Mouse (Mus musculus) 416B (cell line): Measurements from ENCODE around the gene Rgl1.
A peak's percentile ranks its signal among the peaks of the same experiment; 100 is the strongest.
"Not testable (repeated sequence)": the region's sequence is repeated elsewhere in the genome, so short reads cannot be mapped to it uniquely, and the experiment has no call there.

Experiments used
- DNase-seq: peaks from one replicate; pipeline ENCODE4 v3.0.0; 2011; ENCODE audit warnings: low read depth

Gene Rgl1

DNA sequence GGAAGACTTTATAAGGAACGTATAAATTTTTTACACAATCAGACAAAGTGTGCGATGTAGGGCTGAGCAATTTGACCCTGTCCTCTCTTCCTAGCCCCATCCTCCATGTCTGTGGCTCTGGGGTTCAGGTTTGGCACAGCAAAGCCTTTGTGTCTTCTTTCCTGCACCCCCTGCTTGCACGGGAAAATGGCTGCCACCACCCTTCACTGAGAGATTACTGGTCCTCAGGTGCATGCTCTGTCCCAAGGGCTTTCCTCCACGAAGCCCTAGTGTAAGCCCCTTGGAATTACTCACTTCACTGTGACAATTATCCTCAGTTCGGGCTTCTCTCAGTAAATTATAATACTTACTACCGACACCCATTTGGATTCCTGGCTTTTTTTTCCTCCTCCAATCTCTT lies 109.5 kb downstream of the Rgl1 start:
- no peak for DNase-seq

DNA sequence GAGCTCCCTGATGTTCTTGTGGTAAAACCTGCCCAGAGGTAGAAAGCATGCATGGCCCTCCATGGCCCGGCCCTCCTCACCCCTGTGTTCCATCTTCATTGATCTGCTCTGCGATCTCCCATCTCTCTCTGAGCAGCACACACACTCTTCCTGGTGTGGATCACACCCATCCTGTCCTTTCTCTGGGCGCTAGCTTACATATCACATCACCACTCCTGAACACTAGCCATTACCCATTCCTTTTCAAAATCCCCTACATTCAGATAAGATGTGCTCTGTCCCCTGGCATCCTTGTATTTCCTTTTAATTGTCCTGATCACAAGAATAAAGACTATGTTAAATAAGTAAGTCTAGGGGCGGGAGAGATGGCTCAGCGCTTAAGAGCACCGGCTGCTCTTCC lies 111.3 kb downstream of the Rgl1 start:
- DNase-seq: no peak

DNA sequence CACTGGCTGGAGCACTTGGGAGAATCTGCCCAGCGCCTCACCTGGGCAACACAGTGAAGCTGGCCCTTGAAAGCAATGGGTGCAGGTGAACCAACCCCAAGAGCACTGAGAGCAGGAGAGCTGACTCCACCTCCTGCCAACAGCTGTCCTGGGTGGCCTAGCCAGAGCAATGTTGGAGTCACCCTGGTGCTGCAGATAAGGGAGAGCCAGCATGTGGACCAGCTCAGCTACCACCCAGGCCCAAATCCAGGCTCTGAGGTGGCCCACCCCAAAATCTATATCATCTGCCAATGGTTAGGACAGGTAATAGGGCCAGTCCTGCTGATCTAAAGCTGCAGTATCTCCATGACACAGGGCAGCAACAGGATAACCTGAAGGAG lies 114.7 kb downstream of the Rgl1 start:
- no peak for DNase-seq

DNA sequence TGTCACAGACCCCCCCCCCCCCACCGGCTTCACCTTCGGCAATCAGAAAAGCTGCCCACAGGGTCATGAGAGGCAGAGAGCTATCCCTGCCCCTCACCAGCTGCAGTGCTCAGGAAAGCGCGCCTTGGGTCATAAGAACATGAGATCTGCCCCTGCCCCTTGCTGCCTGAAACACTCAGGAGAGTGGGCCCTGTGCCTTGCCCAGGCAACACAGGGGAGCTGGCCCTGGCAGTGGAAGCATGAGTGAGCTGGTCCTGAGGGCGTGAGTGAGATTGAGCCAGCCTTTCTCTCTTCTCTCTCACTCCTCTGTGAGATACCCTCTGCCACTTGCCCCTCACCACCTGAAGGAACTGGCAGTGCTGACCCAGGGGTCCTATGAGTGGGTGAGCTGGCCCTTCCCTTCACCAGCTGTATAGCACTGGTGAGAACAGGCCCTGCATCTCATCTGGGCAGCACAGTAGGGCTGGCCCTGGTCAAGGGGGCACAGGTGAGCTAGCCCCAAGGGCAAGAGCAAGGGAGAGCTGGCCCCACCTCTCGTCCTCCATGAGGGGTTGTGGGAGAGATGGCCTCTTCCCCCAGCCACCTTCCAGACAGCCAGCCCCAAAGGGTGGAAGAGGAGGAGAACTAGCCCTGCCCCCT lies 115.2 kb downstream of the Rgl1 start:
- DNase-seq: no peak

DNA sequence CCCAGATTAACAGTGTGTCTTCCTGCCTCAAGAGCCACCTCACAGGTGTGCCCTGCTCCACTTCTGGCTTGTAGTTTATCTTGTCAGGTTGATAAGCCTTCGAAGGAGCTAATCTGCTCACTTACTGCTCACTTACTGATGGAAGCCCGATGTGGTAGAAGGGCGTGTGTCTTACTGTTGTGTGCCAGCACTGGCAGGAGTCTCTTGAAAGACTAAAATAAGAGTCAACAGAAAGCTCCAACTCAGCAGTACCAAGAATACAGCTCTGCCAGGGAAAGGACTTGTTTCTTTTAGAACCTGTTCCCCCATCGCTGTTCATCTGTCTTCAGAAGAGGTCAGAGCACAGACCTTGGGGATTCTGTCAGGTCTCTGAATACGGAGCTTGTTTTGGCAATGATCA lies 118.1 kb downstream of the Rgl1 start:
- DNase-seq: no peak

DNA sequence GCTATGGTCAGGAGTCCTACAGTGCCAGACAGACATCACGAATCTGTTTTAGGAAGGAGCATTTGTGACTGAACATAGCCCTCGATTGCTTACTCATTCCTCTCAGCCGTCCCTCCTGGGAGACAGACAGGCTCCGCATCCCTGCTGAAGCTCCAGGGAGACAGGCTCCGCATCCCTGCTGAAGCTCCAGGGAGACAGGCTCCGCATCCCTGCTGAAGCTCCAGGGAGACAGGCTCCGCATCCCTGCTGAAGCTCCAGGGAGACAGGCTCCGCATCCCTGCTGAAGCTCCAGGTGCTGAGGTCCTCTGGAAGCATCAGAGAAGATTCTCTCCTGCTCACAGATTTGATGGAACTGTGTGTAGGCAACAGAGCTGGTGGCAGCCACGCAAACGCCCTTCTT lies 123.9 kb downstream of the Rgl1 start:
- not testable (repeated sequence) for DNase-seq

DNA sequence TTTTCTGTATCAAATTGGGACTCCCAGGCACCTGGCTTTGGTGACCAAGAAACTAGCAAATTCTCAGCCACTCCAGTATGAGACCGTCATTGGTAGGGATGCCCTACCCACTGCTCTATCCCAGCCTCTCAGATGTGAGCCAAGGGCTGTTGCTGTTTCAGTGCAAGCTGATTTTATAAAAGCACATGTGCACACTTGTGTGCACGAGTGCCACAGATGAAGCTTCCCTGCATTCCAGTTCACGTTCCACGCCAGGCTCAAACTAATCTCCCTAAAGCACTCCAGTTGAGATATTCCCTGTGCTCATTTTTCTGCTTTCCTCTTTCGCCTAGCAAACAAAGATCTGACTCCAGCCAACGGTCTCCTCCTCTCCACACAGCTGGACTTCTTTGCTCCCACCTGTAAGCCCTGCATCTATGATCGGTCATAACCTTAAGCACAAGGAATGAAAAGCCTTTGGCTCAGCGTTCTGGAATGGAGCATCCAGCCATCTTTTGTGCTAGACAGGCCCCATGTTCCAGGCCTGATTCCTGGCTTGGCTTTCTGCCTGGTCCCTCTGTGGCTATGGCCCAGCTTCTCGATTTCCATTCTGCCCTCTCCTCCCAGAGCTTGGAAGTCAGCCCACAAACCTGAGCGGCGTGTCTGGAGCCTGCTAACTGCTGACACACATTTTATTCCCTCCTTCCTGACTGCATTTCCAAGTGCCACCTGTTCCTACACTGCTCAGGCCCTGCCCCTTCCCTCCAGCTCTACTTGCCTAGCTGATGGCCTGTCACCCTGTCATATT lies 125.8 kb downstream of the Rgl1 start:
- no peak for DNase-seq

DNA sequence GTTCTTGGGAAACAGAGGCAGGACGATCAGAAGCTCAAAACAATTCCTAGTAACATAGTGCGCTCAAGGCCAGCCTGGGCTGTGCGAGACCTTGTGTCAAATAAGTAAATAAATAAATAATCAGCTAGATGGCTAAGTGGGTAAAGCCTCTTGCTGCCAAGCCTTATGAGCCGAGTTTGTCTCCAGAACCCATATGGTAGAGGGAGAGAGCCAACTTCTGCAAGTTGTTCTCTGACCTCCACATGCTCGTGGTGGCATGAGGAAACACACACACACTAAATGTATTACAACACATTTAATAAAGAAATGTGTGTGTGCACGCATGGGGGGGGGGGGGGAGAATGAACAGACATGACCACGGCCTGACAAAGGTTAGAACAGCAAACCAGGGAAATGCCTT lies 126.8 kb downstream of the Rgl1 start:
- no peak for DNase-seq

DNA sequence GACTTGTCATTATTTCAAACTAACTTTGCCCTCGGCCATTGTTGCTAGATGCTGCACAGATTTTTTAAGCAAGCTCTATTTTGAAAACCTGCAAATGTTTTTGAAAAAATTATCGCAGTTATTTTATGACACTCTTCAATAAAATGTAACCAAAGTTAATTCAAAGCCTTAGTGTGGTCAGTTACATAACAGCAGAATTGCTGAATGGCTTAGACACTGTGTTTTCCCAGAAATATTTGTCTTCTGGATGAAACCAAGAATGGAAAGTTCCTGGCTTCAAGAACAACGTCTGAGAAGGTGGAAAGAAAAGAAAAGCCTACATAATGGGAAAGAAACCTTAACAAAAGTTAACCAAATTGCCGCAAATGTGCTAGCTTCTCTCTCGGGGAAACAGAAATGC lies 131.5 kb downstream of the Rgl1 start:
- no peak for DNase-seq

DNA sequence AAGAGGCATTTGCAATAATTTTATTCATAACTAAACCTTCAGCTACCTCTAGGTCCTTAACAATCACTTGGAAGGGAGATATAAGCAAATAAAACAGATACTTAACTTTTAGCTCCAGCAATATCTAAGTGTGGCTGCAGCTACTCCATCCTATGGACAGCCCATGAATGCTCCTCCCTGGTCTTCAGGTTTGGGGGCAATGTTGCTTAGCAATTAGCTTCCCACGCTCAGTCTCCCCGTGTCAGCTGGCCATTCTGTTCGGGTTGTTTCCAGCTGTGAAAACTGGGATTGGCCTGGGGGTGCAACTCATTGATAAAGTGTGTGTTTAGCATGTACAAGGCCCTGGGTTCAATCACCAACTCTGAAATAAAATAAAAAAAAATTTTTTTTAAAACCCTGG lies 136.4 kb downstream of the Rgl1 start:
- DNase-seq: no peak

DNA sequence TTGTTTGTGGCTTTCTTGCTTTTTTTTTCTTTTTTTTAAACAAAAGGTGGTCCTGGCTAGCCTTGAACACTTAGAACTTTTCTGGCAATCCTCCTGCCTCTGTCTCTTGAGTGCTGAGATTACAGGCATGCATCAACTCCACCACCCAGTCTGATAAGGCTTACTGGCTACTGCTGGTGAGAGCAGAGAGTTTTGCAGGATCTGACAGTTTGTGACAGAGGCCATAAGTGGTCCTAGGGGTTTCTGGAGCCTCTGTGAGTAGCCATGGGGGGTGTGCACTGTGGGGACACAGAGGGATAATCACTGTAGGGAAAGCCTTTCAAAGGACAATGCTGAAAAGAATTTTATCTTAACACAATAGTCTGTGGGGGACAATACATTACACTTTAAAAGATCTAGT lies 140.5 kb downstream of the Rgl1 start:
- no peak for DNase-seq

DNA sequence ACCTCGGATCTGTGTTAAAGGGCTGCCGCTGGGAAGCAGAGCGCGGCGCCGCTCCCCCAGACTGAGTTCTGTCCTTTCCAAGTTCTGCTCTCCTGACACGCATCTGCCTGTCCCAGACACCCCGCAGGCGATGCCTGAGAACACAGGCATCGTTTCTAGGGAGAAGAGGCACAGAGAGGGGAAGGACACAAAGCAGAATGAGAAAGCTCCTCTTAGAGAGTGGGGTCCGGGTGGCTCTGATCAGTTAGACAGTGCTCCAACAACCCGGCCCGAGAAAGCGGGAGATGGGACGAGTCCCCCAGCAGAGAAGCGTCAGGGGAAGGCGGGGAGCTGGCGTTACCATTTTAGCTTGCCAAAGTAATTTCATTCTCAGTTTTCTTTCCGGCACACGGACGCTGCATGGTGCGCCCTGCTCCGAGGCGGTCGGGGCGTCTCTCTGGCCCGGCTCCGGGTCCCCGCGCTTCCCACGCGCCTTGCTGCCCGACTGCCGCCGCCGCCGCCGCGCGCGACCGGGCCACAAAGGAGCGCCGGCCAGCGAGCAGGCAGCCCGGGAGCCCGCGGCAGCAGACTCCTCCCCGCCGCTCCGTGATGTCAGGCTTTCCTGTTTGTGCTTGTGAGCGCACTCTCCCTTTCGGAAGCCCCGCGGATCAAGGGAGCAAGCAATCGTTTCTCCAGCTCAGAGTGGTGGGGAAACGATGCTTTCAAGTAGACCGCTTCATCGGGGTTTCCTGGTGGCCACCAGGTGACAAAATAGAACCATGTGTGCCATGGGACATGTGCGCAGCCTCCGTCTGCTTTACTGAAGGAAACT lies 141.3 kb downstream of the Rgl1 start:
- no peak for DNase-seq

DNA sequence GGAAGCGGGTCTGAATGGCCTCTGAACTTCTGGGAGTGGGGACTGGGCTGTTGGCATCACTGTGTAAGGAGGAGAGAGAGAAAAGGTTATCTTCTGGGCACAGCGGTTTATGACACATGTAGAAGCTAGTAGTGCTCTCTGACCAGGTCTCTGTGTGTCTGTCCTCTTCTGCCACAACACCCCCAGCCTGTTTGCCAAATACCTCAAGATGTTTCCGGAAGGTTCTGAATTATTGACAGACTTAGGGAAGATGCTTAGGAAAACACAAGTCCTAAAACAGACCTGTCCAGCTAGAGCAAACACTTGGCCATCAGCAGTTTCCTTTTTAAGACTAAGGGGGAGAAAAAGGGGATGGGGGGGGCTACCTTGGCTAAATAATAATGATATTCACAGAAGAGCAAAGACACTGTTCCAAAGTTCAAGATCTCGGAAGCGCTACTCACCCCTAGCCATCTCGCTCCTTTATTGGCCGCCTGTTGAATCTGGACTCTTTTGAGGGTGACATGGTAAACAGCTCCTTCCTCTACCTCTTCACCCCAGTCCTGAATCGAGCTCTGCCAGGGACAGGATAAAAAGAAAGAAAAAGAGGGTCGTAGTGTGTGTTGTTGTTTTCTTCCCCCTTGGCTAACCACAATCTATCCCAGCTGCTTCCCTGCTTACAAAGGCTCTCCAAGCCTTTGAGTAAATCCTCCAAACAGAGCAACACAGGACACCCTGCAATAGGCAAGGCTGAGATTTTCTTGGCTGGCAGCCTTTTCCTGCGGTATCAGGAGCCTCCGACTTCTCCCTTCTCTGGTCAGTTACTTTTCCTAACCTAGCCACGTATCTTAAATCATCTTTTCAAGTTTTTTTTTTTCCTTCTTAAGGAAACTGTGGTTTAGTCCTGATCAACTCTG lies 142.5 kb downstream of the Rgl1 start:
- no peak for DNase-seq

DNA sequence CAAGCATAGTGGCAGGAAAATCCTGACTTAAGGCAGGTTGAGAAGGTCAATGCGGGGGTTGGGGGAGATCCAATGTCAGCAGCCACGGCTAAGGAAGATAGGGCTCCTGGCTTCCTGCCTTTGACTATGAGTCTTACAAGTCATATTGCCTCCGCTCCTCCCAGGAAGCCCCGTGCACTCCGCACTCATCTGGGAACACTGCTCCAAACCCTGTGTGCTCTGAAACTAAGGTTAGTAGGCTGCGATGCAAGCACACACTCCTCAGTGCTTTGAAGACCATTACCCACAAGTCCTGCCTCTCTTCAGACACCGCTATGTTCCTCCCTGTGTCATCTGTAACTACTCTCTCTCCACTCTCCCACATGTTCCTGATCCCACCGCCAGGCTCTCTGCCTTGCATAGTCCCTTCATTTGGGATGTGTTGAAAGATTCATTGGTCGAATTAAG lies 143.4 kb downstream of the Rgl1 start:
- DNase-seq: no peak

DNA sequence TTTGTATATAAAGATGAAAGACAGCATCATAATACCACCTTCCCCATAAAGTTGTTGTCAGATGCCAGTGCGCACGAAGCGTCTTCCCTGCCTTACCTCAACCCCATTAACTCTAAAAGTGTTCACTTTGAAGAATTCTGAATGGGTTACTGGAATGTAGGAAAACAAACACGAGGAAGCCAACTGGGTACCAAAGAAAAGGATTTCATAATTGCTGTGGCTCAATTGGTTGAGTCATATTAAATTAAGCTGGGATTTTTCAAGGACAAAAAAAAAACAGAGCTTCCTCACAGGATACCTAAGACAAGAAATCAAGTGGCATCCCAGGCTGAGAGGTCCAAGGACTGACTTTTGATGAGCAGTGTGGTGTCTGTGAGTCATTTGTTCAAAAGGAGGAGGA lies 144.5 kb downstream of the Rgl1 start:
- DNase-seq: no peak

DNA sequence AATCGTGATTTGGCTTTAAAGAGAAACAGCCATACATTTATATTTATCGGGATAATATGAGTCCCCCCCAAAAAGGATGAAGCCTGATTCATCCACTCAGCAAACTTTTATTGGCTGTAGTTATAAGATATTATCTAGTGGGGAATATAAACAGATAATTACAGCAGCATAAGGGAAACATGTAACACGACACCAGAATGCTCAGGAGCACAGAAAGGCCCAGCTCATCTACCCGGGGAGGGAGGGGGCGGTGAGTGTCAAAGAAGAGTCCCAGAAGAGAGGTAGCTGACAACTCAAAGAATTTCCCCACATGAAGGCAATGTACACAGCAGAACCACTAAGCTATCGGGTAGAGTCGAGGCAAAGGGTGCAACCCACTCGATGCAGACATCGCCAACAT lies 146.8 kb downstream of the Rgl1 start:
- no peak for DNase-seq

DNA sequence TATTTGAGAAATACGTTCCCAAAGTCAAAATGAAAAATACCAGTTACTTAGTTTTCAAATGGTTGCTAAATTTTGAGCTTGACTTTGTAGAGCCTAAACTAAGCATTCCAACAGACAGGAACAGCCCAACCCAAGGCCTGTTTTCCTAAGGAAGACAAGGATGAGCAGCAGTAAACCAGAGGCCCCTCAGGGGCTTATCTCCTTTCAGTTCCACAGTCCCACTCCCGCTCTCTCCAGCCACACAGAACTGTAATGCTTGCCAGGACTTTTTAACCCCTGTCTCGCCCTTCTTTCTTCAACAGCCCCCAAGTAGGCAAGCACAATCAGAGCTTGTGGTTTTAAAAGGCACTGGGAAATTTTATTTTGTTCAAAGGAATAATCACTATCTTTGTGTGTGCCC lies 147.3 kb downstream of the Rgl1 start:
- DNase-seq: no peak

DNA sequence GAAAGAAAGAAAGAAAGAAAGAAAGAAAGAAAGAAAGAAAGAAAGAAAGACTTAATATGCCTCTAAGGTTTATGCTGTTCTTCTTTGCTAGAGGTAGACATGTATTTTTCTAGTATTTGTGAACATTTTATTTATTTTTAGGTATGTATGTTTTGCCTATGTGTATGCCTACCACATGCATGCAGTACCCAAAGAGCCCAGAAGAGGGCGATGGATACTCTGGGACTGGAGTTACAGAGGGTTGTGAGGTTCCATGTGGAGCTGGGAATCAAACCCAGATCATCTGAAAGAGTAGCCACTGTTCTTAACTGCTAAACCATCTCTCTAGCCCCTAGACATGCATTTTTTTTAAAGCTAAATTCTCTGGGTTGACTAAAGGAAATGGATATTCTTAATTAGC lies 147.8 kb downstream of the Rgl1 start:
- peak; percentile 7 for DNase-seq

DNA sequence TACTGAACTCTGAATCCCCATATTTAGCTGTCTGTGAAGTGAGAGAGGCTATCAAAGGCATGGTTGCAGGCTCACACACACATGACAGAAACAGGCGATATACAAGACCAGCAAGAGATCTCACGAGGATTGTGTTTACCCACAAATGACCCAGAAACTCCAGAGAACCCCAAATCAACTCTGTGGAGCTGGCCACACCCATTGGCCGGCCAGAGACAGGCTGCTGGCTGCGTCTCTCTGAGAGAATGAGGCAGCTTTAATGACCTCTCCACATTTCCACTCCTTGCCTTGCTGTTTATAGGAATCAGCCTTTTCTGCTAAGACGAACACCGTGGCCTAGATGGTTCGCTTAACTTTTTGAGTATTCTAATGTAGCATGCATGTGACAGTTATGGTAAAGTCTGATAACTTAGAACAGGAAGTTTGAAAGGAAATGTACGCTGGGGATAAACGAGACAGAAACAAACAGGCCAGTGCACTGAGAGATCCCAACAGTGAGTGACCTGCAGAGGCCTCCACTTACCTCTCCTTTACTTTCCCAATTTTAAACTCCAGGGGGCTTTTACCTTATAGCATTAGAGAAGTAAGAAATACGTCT lies 148.3 kb downstream of the Rgl1 start:
- peak; percentile 40 for DNase-seq

DNA sequence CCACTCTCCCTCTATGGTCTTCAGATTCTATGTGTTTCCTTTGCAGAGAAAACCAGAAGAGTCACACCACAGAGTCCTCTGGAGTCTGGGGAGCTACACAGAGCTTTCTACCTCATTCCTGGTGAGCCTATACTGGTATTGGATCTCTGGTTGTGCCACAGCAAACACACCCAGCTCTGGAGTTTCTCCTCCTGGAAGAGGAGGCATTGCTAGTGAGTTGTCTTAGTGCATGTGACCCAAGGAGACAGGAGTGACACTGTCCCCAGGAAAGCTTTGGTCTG lies 149.4 kb downstream of the Rgl1 start:
- no peak for DNase-seq

DNA sequence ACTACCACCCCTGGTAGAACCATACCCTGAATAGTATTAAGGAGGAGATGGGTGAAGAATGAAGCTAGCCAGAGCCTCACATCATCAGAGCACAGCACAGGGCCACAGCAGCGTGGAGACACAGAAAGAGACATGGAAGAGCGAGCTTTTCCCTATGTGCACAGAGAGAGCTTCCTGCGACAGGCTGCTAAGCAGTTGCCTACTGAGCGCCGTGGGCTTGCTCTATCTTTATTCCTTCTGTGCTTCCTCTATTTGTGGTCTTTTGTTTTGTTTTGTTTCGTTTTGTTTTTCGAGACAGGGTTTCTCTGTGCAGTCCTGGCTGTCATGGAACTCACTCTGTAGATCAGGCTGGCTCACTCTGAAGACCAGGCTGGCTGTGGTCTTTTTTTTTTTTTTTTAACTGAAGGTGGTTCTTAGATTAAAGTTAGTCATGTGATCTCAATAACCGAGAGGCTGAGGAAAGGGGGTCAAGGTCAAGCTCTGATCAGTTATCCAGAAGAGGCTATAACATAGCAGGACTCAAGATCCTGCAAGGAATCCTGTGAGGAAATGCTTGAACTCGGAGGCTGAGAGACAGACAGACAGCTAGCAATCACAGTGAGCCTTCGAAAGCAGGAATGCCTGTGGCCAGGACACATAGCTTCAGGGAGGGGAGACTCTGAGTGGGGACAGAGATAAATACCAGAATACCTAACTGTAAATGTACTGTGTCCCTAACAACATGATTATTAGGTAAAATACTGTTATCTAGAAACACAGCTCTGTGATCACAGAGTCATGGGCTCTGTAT lies 150.0 kb downstream of the Rgl1 start:
- DNase-seq: no peak
